Mouse (Mus musculus): ENCODE measurements at regions not wholly inside any gene's neighbourhood (a gene's known extent, or its start where the extent isn't known, plus 50 kb on each side); places are given as distances from the start of the nearest gene placed in this dataset.

- Histone ChIP-seq H3K9ac (ENCODE audit: low read depth, low read length) (no peak overlapping the region), H3K27ac (ENCODE audit: low read depth, low read length) (no peak overlapping the region), H3K36me3 (ENCODE audit: control insufficient read depth, insufficient read depth) (no peaks in the 10 kb centered on the region), H3K9me3 (ENCODE audit: control insufficient read depth) (peaks cover 2% of the 10 kb centered on the region; the same call in 1 of the 2 replicates), H3K4me3 (ENCODE audit: low read depth, low read length) (no peak overlapping the region), H3K27me3 (replicated peaks; ENCODE audit: control insufficient read depth, insufficient read depth, low read length) (peaks cover 69% of the 10 kb centered on the region), H3K4me1 (replicated peaks; ENCODE audit: control insufficient read depth, insufficient read depth, low read length) (peaks cover 6% of the 10 kb centered on the region; the same call in 1 of the 2 replicates), H3K4me2 (replicated peaks; ENCODE audit: low read depth) (no peak overlapping the region)
- ATAC-seq = no peak
- WGBS = 55% methylated on average over 3 of the region's 3 CpGs
- no peak for TF ChIP-seq CTCF (IDR thresholded peaks at IDR 0.05; ENCODE audit: low read depth)
Measured at GRCm38 (mm10) chr15:7016018-7016417, 74.4 kb upstream of the Lifr start.

GRCm38 (mm10) chr15:7017281-7017845, 73.1 kb upstream of the Lifr start:
- 62% methylated on average over 6 of the region's 6 CpGs for WGBS
- no peaks in the 10 kb centered on the region for H3K36me3 ChIP-seq (ENCODE audit: control insufficient read depth, insufficient read depth)
- peaks cover 61% of the 10 kb centered on the region for H3K27me3 ChIP-seq (replicated peaks; ENCODE audit: control insufficient read depth, insufficient read depth, low read length)

GRCm38 (mm10) chr15:7022660-7023059, 67.8 kb upstream of the Lifr start:
- Histone ChIP-seq H3K9ac (ENCODE audit: low read depth, low read length) (no peak overlapping the region), H3K9me3 (ENCODE audit: control insufficient read depth) (no peaks in the 10 kb centered on the region), H3K36me3 (ENCODE audit: control insufficient read depth, insufficient read depth) (no peaks in the 10 kb centered on the region), H3K27ac (ENCODE audit: low read depth, low read length) (no peak overlapping the region), H3K4me1 (replicated peaks; ENCODE audit: control insufficient read depth, insufficient read depth, low read length) (no peaks in the 10 kb centered on the region), H3K4me3 (ENCODE audit: low read depth, low read length) (no peak overlapping the region), H3K4me2 (replicated peaks; ENCODE audit: low read depth) (no peak overlapping the region), H3K27me3 (replicated peaks; ENCODE audit: control insufficient read depth, insufficient read depth, low read length) (peaks cover 46% of the 10 kb centered on the region)
- no peak for TF ChIP-seq CTCF (IDR thresholded peaks at IDR 0.05; ENCODE audit: low read depth)
- no peak for ATAC-seq

More at GRCm38 (mm10) chr15:7017281-7017845, 73.1 kb upstream of the Lifr start:
- Histone ChIP-seq H3K9ac (ENCODE audit: low read depth, low read length) (no peak overlapping the region), H3K4me2 (replicated peaks; ENCODE audit: low read depth) (no peak overlapping the region), H3K27ac (ENCODE audit: low read depth, low read length) (no peak overlapping the region), H3K4me3 (ENCODE audit: low read depth, low read length) (no peak overlapping the region), H3K4me1 (replicated peaks; ENCODE audit: control insufficient read depth, insufficient read depth, low read length) (peaks cover 6% of the 10 kb centered on the region; the same call in 1 of the 2 replicates), H3K9me3 (ENCODE audit: control insufficient read depth) (no peaks in the 10 kb centered on the region)
- ATAC-seq = no peak
- no peak for TF ChIP-seq CTCF (IDR thresholded peaks at IDR 0.05; ENCODE audit: low read depth)

DNA sequence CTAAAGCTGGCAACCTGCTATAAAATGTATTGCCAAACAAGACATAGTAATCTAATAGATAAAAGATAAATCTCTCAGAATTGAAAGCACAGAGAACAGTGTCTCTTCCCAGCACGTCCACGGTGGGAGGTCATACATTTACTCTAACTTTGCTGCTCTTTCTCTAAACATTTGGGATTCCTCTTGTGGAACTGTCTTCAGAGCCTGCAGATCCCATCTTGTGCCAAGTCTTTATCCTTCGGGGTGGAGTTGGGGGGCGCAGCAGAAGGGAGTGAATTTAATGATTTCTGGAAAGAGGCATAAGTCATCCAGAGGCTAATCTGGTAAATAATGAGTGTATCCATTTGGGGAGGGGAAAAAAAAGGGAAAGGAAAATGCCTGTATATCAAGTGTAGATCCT, 65.2 kb upstream of the Lifr start:
- TF ChIP-seq CTCF (IDR thresholded peaks at IDR 0.05; ENCODE audit: low read depth) = no peak
- H3K27ac ChIP-seq (ENCODE audit: low read depth, low read length) = no peak overlapping the region
- no peak overlapping the region for H3K4me3 ChIP-seq (ENCODE audit: low read depth, low read length)
- no peak for ATAC-seq
- no peaks in the 10 kb centered on the region for H3K4me1 ChIP-seq (replicated peaks; ENCODE audit: control insufficient read depth, insufficient read depth, low read length)
- no peak overlapping the region for H3K4me2 ChIP-seq (replicated peaks; ENCODE audit: low read depth)
- no peak overlapping the region for H3K9ac ChIP-seq (ENCODE audit: low read depth, low read length)
- peaks cover 34% of the 10 kb centered on the region for H3K27me3 ChIP-seq (replicated peaks; ENCODE audit: control insufficient read depth, insufficient read depth, low read length)
- H3K36me3 ChIP-seq (ENCODE audit: control insufficient read depth, insufficient read depth) = no peaks in the 10 kb centered on the region
- WGBS = 53% methylated on average over 4 of the region's 4 CpGs
- no peaks in the 10 kb centered on the region for H3K9me3 ChIP-seq (ENCODE audit: control insufficient read depth)

DNA sequence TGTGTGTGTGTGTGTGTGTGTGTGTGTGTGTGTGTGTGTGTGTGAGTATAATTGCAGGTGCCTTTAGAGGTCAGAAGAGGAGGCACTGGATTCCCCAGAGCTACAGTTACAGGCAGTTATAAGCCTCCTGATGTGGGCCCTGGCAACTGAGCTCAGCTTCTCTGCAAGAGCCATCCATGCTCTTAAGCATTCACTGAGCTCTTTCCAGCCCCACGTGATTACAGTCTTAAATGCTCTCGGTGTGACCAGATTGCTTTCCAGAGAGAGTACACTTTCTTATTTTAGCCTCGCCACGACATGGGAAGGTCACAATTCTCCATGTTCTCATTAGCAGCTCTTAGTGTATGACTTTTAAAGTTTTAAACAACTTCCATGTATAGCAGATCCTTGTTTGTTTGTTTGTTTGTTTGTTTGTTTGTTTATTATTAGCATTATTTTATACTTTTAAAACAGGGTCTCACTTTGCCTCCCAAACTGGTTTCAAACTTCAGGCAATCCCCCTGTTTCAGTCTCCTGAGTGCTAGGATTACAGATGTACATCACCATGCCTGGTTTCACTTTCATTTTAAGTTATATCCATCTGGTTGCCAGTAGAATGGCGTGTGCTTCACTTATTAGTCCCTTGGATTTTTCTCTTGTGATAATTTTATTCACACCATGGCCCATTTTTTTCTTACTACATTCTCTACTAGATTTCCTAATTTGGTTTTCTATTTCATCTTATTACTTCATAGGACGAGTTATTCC, 58.9 kb upstream of the Lifr start:
- Histone ChIP-seq H3K9me3 (ENCODE audit: control insufficient read depth) (no peaks in the 10 kb centered on the region), H3K27ac (ENCODE audit: low read depth, low read length) (no peak overlapping the region), H3K36me3 (ENCODE audit: control insufficient read depth, insufficient read depth) (no peaks in the 10 kb centered on the region), H3K9ac (ENCODE audit: low read depth, low read length) (no peak overlapping the region), H3K4me1 (replicated peaks; ENCODE audit: control insufficient read depth, insufficient read depth, low read length) (no peaks in the 10 kb centered on the region), H3K4me2 (replicated peaks; ENCODE audit: low read depth) (no peak overlapping the region), H3K27me3 (replicated peaks; ENCODE audit: control insufficient read depth, insufficient read depth, low read length) (peaks cover 8% of the 10 kb centered on the region), H3K4me3 (ENCODE audit: low read depth, low read length) (no peak overlapping the region)
- WGBS = 59% methylated on average over 6 of the region's 6 CpGs
- no peak for TF ChIP-seq CTCF (IDR thresholded peaks at IDR 0.05; ENCODE audit: low read depth)
- no peak for ATAC-seq

- WGBS = 54% methylated on average over 8 of the region's 8 CpGs
- H3K27ac ChIP-seq (ENCODE audit: low read depth, low read length) = no peak overlapping the region
- no peaks in the 10 kb centered on the region for H3K9me3 ChIP-seq (ENCODE audit: control insufficient read depth)
- H3K4me3 ChIP-seq (ENCODE audit: low read depth, low read length) = no peak overlapping the region
- ATAC-seq = no peak
- no peak overlapping the region for H3K4me2 ChIP-seq (replicated peaks; ENCODE audit: low read depth)
- no peaks in the 10 kb centered on the region for H3K36me3 ChIP-seq (ENCODE audit: control insufficient read depth, insufficient read depth)
- no peak overlapping the region for H3K9ac ChIP-seq (ENCODE audit: low read depth, low read length)
- H3K4me1 ChIP-seq (replicated peaks; ENCODE audit: control insufficient read depth, insufficient read depth, low read length) = no peaks in the 10 kb centered on the region
- TF ChIP-seq CTCF (IDR thresholded peaks at IDR 0.05; ENCODE audit: low read depth) = no peak
- H3K27me3 ChIP-seq (replicated peaks; ENCODE audit: control insufficient read depth, insufficient read depth, low read length) = no peaks in the 10 kb centered on the region
Measured at GRCm38 (mm10) chr15:7037475-7037874, 52.9 kb upstream of the Lifr start.

All from intestine, postnatal 0 days (tissue).